Mouse (Mus musculus) neutrophil, adult 5-6 weeks (primary cell): Measurements from ENCODE around the gene Usp43. TPM values are rescaled to one million over a fixed set of nuclear protein-coding genes. Genes with fewer than 3 reads are reported as not detected.

Experiments
- ATAC-seq: fragments of 151-379, 151-347 bp; 2 replicates; pipeline ENCODE4 v1.8.0; 2017; ENCODE audit warnings: mild to moderate bottlenecking, moderate TSS enrichment; ENCODE audit not compliant: insufficient number of reproducible peaks, poor library complexity, low FRiP score, severe bottlenecking; ENCODE audit errors: extremely low read depth
- total RNA-seq: library from RNA; stranded (forward); fragments of 200-1000 nt; gene quantifications from 2 replicates; pipeline ENCODE4 v1.2.3, GENCODE M21; 2017

Usp43 gene
- total RNA-seq, 1 experiment from 2014 or later = not detected

DNA sequence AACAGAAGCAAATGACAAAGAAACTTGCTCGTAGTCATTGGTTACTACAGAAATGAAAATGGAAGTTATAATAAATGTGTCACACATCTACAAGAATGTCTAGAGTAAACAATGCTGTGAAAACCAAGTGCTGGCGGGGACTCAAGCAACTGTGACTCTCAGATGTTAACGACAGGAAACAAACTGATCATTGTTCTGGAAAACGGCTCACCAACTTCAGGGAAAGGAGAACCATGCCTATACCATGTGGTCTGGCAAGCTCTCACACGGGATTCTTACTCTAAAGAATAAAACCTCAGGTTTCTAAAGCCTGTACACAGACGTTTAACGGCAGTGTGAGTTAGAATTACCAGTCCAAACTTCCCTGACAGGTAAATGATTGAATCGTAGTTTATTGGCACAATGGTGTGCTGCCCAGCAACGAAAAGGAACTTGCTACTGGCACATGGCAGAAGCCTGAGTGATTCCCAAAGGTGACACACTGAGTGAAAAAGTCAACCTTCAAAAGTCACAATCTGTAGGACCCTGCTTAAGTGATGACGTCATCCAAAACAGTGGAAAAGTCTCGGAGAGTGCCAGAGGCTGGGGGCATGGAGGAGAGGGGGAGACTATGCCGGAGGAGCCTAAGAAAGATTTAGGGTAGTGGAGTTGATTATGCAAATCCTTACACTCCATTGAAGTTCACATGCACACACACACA, 93.4 kb downstream of the Usp43 start:
- no peak for ATAC-seq

DNA sequence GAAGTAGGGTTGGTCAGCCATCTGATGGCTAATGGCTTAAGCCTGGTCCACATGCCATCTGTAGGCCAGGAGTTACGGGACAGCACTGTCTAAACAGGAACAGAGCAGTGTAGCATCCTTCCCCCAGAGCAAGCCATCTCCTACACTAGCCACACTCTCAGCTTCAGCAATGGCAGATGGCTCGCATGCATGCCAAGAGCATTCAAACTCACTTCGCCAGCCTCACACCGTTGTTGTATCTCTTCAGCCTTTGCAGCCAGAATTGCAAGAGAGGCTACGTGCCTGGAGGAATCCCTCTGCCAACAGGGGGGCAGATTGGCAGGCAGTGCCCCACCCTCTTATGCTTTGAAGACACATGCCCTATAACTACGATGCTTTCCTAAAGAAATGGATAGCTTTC, 100.4 kb downstream of the Usp43 start:
- no peak for ATAC-seq

DNA sequence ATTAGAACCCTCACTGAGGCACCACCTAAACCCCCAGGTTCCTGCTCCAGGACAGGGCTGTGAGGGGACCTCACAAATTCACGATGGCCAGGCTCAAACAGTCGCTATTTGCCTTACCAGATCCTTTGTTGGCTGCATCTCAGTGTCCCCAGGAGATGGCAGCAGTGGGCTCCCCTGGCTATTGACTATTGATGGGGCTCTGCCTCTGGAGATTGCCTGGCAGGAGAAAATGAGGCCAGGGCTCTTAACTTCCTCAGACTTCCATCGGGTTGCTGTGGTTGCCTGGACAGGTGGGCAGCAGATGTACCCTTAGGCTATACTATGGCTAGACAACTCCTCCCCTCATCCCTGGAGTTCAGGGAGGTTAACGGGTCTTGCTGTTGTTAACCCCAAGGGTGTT, 101.7 kb downstream of the Usp43 start:
- ATAC-seq = no peak

DNA sequence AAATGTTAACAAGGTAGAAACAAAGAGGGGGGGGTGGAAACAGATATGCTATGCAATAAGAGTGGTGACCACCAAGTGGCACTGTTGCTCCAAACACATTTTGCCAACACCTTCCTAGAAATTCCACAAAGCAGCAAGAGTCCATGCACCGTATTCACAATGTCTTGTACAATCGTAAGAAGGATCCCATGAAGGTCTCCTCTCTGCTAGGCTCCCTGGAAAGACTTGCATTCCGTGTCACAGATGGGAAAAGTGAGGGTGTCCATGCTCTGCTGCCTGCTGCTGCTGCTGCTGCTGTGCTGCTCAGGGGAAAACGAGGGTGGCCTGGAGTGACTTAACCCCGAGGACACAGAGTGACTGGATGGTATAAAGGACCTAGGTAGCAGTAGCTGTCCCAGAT, 102.3 kb downstream of the Usp43 start:
- no peak for ATAC-seq

DNA sequence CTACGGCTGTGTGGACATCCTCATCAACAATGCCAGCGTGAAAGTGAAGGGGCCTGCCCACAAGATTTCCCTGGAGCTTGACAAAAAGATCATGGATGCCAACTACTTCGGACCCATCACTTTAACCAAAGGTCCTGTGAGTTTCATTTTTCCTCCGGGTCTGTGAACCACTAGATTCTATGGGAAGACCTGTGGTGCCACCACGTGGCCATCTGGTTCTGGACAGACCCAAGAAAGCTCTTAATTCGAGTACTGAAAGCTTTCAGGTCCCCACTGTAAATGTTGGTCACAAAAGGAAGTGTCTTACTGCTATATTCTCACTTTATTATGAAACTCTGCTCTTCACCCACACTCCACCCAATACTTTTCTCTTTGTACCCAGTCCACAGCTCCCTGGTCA, 110.4 kb downstream of the Usp43 start:
- ATAC-seq = no peak

DNA sequence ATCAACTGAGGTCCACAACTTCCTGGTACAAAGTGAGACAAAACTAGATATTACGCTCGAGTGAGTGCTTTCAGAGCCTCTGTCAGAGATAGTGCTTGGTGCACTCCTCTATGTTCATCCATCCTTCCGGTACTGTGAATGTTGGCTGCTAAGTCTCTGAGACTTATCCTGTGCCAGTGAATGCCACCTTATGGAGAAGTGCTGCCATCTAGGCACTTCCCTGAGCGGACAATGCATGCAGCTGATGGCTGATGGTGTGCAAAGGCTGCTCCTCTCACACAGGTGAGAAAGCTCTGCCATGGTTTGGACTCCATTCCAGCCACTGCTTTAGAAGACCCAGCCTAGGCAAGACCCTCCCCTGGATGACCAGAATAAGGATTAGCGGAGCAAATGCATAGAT, 113.9 kb downstream of the Usp43 start:
- ATAC-seq = no peak

DNA sequence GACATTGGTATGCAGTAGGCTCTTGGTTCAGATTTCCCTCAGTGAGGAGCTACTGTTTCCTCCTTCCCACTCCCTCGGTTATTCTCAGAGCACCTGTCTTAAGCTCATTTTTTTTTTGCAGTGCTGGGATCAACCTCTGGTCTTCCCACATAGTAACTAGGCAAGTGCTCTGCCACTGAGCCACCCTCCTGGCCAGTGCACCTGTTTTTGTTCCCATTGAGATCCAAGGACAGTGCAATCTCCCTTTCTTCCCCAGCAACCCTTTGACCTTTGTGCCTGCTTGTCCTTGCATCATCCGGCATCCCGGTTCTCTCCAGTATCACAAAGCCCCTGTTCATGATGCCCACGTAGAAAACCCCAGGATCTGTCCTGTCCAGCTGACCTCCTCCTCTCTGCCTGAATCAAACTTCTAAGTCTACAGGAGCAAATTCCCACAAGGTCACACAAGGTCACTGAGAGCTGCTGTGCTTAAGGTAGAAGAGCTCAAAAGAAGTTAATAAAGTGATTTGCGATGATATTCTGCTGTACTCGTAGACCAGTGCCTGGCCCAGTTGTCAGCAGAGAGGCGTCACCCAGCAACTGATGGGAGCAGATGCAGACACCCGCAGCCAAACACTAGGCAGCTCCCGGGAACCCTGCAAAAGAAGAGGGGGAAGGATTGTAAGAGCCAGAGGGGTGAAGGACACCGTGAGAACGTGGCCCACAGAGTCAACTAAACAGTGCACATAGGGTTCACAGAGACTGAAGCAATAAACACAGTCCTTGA, 114.9 kb downstream of the Usp43 start:
- no peak for ATAC-seq

DNA sequence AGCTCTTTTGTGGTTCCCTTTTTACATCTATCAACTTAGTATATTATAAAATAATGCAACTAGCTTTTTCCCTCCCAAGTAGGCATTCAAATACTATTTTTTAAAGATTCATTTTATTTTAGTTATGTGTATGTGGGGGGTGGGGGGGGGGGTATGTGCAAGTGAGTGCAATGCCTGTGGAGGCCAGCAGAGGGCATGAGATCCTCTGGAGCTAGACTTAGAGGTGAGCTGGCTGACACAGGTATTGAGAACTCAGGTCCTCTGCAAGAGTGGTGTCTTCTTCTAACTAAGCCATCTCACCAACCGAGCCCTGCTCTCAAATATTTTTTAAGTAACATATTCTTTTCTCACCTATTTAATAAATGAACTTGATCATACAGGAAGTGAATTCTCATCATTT, 116.4 kb downstream of the Usp43 start:
- no peak for ATAC-seq

Other genes with a start within 250 kb of the Usp43 start
- not detected in 2 replicates for gene Rcvrn, start 226.8 kb downstream of the Usp43 start, total RNA-seq
- gene Glp2r, start 151.0 kb downstream of the Usp43 start, total RNA-seq = not detected in 2 replicates
- gene Gsg1l2, start 147.5 kb downstream of the Usp43 start, total RNA-seq = not detected in 2 replicates
- gene Dhrs7c, start 124.0 kb downstream of the Usp43 start, total RNA-seq = not detected in 2 replicates
- 0.25 TPM in 1 of 2 replicates, not detected in the other for gene Cfap52, start 43.5 kb upstream of the Usp43 start, total RNA-seq
- 35.2 and 43.9 TPM in 2 replicates for gene Stx8, start 44.0 kb upstream of the Usp43 start, total RNA-seq